Mouse (Mus musculus) kidney, postnatal 14 days (tissue): ENCODE measurements around the gene Dyrk3.
"Not testable (repeated sequence)": the region's sequence is repeated elsewhere in the genome, so short reads cannot be mapped to it uniquely, and the experiment has no call there.

Experiments used
- DNase-seq: peaks from one replicate; pipeline ENCODE4 v3.0.0; 2022; ENCODE audit warnings: mixed read lengths

Dyrk3 gene

DNA sequence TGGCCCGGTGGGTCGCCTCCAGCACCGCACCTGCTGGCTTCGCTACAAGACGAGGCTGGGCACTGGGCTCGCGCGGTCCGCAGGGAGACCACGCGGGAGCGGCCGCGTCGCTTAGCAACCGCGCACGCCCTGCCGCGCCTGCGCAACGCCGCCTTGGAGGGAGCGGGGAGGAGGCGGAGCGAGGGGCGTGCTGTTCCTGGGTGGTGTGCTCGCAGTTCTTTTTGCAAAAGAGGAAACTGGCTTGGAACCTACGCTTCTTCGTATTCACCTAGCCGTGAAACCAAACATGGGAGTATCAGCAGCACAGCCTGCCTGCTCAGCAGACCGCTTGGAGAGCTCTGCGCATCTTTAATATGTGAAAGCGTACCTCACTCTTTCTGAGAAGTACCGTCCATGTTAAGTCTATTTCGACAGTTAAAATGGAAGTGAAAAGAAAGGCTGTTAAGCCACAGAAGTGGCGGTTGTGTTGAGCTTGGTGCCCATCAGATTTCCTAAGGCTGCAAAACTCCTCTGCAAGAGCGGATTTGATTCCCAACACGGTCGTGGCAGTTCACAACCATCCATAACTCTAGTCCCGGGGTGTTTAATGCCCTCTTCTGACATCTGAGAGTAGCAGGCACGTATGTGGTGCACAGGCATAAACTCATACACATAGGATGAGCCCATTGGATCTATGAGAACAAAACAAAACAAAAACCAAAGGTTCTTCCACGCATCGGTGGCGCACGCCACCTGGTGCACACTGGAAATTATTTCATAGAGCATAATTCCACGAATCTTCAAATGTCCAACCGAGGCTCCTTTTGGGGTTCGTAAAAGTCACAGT is at the start of gene Dyrk3:
Gene Dyrk3 (minus strand): TSS at position 150 of the 826 bp plus-strand sequence.
- peak; percentile 94 for DNase-seq

DNA sequence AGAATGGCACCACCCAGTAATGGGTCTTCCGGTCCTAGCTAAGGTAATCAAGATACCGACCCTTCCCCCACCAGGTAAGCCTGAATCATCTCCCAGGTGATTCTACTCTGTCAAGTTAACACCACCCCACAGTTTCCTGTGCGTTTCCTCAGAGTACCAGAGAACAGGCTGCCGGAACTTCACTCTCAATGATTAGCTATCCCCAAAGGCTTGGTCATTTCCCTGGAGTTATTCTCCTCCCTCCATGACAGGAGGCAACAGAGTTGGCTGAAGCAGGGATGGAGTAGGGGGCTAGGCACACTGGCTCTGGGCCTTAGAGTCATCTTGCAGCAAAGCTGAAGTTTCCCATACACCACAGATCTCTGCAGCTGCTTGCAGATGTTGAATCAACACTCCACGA is 49.7 kb upstream of the Dyrk3 start:
- no peak for DNase-seq

DNA sequence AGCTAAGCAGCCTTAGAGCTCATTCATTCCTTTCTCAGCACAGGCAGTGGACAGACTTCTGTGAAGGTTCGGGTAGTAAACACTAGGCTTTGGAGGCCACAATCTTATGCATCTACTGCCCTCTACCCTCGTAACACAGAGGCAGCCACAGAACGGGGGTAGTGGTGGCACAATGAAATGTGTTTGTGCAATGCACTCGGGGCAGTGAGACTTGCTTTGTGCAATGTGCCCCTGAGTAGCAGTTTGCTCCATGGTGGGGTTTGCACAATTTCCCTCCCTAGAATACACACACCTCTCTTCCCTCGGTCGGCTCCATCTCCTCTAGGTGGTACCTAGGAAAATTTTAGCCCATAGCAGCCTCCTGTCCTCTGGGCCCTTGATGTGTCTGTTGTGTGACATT is 48.9 kb upstream of the Dyrk3 start:
- DNase-seq: no peak

DNA sequence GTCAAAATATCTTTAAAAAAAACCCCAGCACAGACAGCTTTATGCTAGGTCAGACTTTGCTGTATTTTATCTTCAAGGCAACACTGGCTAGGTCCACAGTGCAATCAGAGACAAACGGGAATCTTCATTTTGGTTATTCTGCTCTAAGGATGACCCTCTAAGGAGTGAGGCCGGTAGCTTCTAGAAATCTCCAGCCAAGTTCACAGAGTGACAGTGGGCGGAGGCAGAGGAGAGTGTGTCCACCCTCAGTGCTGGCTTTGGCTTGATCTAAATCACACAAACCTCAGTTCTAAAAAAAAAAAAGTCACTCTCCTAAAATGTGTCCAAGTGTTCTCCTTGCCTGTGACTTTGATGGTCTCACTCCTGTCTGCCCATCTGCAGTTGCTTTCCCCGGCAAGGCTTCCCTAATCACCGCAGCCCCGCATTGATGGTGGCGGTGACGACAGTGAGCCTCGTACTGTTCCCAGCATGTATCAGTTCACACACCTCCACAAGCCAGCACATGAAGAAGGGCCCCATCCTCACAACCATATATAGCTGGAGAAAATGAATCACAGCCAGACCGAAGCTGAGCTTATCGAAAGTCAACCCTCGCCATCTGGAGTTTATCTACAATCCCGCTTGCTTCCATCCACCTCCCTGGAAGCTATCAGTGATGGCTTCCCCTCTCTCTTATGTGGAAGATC is 47.8 kb upstream of the Dyrk3 start:
- DNase-seq: no peak

DNA sequence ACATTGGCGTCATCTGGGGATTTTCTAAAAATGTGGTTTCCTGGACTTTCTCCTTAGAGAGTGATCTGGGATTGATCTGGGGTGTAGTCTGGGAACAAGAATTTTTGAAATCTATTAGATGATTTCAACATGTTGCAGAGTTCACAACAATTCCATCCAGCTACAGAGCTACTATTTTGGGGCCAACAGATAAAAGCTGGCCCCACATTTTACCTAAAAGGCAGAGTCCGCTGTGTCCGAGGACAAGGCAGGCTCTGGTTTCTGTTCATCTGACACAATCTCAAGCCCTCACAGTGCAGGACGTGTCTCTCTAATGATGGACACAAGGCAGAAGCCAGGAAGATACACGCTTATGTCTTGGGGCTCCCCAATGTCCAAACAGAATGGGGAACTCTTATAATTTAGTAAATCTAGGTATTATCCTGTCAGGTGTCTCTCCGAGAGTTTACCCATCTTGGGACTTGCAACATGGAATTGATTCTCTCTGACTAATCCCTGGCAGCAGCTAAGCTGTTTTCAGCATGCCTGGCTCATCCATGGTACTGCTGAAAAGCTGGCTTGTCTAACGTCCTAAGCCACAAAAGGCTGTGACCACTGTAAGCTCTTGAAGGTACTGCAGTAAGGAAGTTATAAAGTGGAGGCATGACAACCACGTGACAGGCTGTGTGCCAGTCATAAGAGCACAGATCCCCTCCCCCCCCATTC is 47.0 kb upstream of the Dyrk3 start:
- DNase-seq: no peak

DNA sequence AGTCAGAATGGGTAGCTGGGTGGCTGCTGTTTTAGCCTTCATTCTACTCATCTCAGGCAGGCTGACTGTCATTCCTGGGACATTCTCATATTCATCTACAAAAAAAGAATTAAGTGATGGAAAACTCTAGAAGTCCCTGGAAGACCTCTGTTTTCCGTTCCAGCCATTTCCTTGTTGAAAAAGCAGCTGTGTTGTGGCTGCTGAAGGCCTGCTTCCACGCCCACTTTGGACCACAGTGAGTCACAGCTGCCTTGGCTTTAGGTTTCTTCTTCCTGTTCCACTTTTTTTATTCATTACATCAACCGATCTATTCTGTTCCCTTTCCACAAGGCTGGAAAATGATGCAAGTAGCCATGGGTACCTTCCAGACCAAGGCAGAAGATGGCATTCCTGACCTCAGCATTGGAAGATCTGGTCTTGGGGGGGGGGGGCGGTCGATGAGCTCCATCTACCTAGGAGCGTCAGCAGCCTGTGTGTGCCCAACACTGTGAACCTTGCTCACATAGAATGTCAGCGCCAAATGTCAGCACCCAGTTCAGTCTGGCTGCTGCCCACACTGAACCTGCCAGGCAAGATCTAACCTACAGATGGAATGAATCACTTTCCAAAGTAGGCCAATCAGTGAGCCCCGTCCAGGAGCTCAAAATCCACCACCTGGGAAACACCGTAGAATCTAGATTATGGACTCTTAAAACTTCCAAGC is 46.3 kb upstream of the Dyrk3 start:
- DNase-seq: peak; percentile 53

DNA sequence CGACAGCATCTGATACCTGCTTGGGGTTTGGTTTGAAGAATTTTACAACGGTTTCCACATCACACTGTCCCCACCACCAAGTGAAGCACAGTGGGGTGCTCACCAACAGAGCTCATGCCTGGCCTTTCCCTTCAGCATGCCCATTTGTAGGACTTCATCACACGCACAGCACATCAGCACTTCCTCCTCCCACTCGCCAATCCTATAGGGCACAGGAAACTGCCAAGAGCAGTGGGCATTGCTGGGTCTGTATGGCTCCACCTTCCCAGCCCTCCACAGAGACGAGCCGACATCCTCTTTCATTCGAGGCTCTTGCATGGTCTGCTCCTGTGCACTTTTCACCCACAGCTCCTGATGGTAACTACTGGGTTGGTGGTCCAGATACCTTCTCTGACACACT is 45.1 kb upstream of the Dyrk3 start:
- no peak for DNase-seq

DNA sequence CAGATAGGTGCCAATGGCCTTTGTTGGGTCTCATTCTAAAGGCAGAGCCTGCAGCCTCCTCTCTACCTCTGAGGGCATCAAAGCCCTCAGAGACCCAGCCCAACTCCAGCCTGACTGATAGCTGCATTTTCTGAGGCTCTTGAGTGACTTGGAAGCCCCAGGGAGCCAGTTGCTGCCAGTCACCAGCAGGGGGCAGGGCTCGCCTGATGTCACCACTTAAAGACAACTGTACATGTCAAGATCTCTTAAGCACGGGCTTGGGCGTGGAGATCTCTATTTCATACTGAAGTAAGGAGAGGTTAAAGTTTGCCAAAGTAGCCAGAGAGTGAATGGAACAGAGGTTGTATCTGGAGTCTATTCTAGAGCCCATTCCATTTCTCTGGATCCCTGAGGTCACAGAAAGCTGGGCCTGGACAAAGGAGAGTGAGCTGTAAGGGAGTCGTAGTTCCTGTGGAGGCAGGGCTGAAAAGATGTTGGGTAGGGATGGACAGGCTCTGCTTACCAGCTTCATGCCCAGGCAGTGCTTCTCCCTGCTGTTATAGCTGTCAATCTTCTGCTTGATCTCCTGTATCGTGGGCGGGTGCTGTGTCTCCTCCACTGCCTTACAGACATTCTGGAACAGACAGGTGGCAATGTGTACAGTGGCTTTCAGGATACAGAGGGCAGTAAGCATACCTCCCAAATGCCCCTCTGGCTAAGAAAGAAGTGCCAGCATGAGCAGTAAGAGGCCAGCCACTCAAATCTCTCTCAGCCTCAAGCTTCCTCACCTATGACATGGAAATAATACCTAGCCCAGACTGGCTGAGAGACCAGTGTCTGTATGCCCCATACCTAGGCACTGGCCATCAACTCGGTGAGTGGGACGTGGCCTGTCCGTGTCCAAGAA is 43.7 kb upstream of the Dyrk3 start:
- peak; percentile 84 for DNase-seq

DNA sequence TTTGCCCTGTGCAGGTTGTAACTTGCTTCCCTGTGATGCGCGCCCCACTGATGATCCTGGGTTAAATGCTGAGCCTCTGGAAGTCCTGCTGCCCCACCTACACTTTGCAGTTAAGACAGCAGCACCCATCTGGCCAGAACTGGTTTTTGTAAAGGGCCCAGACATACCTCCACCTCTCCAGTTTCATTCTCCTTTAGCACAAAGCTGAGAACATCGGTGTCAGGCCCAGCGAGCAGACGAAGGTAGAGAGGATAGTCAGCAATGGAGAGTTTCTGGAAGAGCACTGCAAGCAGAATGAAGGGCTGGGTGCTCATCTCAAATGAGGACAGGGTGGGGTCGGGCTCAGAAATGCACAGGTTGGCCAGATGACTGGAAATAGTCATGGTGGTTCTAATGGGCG is 42.2 kb upstream of the Dyrk3 start:
- no peak for DNase-seq

DNA sequence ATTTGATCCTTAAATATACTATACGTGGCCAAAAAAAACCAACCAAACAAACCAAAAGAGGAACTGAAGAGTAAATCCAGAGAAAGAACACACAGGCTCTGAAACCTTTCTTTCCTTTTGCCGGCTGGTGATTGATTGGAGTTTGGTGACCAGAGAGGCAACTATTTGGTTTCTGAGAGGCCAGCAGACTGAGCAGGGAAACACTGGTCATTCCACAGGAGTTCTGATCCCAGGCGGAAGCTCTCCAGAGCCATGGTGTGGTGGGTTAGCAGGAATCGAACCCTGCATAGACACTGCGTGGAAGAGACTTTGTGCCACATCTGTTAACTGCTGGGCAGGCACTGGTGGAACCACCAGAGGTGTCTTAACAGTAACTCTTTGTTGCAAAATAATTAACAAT is 39.9 kb upstream of the Dyrk3 start:
- DNase-seq: no peak

DNA sequence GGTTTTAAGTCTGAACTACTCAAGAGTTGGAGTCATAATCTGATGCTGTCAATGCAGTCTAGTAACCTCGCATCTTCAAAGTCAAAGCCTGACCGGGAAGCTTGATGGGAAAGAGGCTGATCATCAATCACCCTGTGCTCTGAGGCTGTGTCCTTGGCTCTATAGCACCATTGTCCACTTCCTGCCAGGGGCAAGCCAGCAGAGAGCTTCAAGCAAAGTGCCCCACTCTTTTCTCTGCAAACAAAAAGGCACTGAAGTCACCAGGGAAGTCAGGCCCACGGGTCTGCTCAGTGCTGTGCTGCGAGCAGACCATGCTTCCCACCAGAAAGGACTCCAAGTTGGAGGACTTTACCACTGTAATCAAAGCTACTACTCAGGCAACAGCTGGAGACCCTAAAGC is 39.1 kb upstream of the Dyrk3 start:
- no peak for DNase-seq

DNA sequence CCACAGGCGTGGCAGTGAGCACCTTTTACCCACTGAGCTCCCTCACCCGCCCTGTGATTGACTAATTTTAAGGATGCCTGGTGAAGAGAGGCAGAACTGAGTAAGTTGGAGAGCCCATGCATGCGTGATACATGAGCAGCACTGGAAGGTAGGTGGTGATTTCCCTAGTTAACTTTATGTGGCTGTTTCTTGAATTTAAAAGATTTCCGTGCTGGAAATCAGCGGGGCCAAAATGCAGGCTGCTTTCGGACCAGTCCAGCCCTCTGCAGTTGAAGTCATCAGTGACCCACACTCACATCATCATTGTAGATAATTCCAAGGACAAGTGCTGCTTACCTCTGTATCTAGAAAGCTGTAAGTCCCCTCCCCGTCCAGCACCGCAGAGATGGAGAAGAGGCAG is 37.7 kb upstream of the Dyrk3 start:
- DNase-seq: no peak

DNA sequence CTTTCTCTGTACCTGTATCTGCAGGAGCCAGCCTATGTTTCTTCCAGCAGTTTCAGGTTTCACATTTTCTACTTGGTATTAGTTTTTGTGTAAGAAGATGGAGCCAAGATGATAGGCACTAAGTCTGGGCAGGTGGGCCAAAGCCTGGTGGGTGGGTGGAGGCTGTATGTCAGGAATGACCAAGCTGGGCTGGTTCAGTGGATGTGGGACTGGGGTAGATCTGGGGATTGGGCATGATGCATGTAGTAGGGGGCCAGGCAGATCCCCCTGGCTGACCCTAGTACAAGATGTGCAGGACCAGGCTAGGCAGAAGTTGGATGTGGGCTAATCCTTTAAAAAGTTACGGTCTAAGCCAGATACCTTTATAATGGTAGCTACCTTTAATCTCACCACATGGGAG is 37.0 kb upstream of the Dyrk3 start:
- no peak for DNase-seq

DNA sequence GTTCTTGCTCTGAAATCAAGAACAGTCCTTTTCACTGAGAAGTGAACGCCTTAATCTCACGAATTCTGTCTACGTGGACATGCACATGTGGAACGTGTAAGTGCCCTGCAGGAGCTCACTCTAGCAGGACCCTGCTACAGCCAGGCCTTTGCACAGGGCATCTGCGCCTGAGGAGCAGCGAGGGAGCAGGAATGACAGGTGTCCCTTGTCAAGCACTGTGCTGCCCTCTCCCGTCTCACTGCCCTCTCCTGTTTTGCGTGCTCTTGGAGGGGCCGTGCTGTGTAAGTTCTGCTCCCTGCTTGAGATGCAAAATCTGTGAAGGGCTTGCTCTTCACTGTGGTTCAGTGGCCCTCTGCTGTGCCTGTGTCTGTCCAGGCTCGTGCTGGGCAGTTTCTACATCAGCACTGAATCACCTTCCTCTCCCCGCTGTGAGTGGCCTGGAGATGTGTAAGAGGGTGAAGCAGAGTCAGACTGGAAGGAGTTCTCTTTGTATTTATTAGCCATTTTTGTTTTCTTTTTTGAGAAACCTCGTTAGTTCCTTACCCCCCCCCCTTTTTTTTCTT is 36.2 kb upstream of the Dyrk3 start:
- no peak for DNase-seq

DNA sequence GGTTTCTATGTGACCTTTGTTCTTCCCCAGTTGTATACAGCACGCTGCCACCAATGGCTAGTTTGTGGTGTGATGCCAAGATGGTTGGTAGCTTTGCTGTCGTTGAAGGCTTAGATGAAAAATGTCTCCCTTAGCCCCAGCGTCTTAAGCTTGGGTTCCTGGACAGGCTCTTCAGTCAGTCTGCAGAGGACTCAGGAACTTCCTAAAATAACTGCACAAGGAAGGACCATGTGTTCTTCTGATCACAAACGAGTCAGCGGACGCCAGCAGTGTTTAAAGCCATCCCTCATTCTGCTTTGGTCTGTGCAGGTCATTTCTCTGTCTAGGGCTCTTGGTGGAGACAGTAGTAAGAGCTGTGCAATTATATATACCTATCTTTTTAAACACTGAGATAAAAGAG is 35.7 kb upstream of the Dyrk3 start:
- DNase-seq: no peak

DNA sequence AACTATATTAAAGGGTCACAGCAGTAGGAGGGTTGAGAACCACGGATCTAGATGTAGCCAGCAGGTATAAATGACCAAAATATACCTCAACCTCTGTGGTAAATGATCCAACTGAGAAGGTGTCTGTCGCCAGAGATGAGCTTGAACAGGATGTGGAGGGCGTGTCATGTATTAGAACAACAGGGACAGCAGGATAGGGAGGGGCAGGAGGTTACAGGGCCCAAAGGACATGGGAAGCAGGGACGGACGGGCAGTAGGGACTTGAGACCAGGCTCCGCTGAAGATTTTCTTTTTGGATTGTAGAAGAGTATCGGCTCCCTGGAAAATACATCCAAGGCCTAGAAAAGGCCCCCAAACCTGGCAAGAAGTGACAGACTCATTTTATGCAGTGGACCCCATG is 34.9 kb upstream of the Dyrk3 start:
- DNase-seq: peak; percentile 39

DNA sequence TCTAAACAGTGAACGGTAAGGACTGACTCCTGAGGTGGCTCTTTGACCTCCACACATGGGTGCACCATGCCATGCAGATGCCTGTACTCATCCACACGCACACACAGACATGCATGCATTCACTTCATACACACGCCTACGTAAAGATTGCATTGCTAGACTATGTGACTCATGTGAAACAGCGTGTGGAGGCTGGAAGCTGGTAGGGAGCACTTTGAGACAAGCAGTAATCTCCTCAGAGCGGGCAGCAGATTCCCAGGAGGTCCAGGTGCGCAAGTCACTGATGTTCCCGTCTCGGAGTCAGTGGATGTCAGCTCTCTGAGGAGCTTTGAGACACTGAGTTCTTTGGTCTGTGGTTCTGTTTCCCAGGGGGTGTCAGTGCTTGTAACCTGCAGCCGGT is 29.5 kb upstream of the Dyrk3 start:
- no peak for DNase-seq

DNA sequence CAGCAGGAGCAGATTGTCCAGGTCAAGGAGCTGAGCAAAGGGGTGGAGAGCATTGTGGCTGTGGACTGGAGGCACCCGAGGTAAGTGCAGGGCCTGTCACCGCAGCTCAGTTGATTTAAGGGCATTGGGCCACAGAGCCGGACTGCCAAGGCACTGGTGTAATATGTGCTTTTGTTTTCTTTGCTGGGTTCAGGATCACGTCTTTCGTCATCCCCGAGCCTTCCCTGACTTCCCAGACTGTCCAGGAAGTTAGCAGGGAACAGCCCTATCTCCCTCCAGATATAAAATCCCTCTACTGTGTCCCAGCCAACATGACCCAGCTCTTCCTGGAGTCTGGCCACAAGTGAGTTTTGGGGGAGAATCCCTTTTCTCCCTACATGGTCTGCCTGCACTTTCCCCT is 26.3 kb upstream of the Dyrk3 start:
- DNase-seq: no peak

DNA sequence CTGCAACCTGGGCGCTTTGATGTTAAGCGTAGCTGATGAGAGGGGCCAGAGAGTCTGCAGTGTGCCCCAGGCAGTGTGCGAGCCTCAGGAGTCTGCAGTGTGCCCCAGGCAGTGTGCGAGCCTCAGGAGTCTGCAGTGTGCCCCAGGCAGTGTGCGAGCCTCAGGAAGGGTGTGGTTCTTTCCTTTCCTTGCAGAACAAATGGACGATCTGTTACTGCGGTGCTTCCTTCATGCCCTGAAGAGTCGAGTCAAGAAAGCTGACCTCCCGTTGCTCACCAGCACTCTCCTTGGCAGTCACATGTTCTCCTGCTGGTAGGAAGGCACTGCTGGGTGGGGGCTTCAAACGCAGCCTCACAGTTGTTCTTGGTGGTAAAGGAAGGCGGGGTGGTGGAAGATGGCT is 23.0 kb upstream of the Dyrk3 start:
- no peak for DNase-seq

DNA sequence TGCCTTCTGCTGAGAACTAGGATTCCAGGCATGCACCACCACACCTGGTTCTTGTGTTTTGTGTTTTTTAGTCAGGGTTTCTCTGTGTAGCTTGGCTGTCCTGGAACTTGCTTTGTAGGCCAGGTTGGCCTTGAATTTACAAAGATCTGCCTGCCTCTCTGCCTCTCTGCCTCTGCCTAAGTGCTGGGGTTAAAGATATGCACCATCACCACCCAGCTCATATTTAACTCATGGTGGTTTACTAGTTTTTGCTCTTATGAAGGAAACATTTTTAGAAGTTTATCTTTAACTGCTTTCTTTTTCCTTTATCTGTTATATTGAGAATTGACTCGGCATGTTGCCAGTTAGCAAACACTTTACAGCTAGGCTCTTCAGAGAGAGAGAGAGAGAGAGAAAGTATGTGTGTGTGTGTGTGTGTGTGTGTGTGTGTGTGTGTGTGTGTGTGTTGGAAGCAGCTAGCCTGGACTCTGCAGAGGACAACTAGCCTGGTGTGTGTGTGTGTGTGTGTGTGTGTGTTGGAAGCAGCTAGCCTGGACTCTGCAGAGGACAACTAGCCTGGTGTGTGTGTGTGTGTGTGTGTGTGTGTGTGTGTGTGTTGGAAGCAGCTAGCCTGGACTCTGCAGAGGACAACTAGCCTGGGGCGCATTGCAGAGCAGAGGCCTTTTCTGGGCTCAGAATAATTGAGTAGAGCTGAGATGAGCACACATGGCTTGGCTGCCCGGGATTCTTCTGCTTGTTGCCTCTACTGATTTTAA is 21.6 kb upstream of the Dyrk3 start:
- DNase-seq: not testable (repeated sequence)

DNA sequence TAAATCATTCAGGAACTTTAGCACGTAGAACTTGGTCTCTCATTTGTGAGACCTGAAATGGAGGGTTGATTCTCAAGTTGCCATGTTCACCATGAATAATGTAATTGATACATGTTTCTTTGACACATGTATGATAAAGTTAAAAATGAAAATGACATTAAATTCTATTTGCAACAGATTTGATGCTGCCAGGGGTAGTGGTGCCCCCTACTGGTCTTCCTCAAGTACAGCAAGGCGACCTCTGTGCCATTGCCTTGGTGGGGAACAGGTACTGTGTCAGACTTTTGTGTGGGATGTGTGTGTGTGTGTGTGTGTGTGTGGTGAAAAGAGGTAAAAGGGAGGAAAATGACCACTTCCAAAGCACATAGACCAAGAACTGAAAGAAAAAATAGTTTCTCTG is 17.3 kb upstream of the Dyrk3 start:
- no peak for DNase-seq
